Mouse (Mus musculus) bone marrow macrophage, adult 2 months (primary cell): ENCODE measurements around the gene Fam43b.

ENCODE experiments used
- CTCF ChIP-seq: IDR thresholded peaks from 2 replicates; pipeline ENCODE4 v1.5.1; 2012; ENCODE audit warnings: low read depth, mild to moderate bottlenecking, low read length, moderate library complexity
- POLR2A ChIP-seq: IDR thresholded peaks from 2 replicates; pipeline ENCODE4 v1.6.1; 2012; ENCODE audit warnings: mild to moderate bottlenecking, low read depth, low read length, borderline replicate concordance

- no peak for TF ChIP-seq CTCF
- TF ChIP-seq POLR2A: no peak
Observed at GRCm38 (mm10) chr4:138425028-138425427, 28.7 kb upstream of the Fam43b start.
